Mouse (Mus musculus): ENCODE measurements around the gene Mmp1b.

GRCm38 (mm10) chr9:7331847-7332246 is 56.0 kb downstream of the Mmp1b start:
- TF ChIP-seq CTCF (IDR thresholded peaks at IDR 0.05; ENCODE audit: low read depth) = no peak
- TF ChIP-seq EP300 (IDR thresholded peaks at IDR 0.05; ENCODE audit: low read depth) = no peak
